Mouse (Mus musculus) CH12.LX (cell line): ENCODE data around the gene Cage1.

ENCODE experiments used
- E2F4 ChIP-seq: IDR thresholded peaks from 2 replicates; pipeline ENCODE4 v1.6.1; 2011; ENCODE audit warnings: low read depth, low read length, improper control_type of control experiment; ENCODE audit not compliant: insufficient replicate concordance
- MYC ChIP-seq: IDR thresholded peaks from 2 replicates; pipeline ENCODE4 v1.6.1; 2011; ENCODE audit warnings: low read depth, mild to moderate bottlenecking, improper control_type of control experiment, low read length
- POLR2A ChIP-seq: IDR thresholded peaks from 2 replicates; pipeline ENCODE4 v1.6.1; 2011; ENCODE audit warnings: low read depth, mild to moderate bottlenecking, improper control_type of control experiment, low read length
- SIN3A ChIP-seq: IDR thresholded peaks from 2 replicates; pipeline ENCODE4 v1.6.1; 2012; ENCODE audit warnings: low read length, improper control_type of control experiment, inconsistent platforms
- USF2 ChIP-seq: conservative IDR thresholded peaks from 2 replicates; pipeline ENCODE4 v1.6.1; 2011; ENCODE audit warnings: low read depth, low read length, improper control_type of control experiment
- ZC3H11A ChIP-seq: IDR thresholded peaks from 2 replicates; pipeline ENCODE4 v1.6.1; 2012; ENCODE audit warnings: low read depth, mild to moderate bottlenecking, inconsistent platforms, low read length, improper control_type of control experiment
- ZKSCAN1 ChIP-seq: IDR thresholded peaks from 2 replicates; pipeline ENCODE4 v1.6.1; 2012; ENCODE audit warnings: low read depth, inconsistent platforms, low read length, improper control_type of control experiment, borderline replicate concordance

DNA sequence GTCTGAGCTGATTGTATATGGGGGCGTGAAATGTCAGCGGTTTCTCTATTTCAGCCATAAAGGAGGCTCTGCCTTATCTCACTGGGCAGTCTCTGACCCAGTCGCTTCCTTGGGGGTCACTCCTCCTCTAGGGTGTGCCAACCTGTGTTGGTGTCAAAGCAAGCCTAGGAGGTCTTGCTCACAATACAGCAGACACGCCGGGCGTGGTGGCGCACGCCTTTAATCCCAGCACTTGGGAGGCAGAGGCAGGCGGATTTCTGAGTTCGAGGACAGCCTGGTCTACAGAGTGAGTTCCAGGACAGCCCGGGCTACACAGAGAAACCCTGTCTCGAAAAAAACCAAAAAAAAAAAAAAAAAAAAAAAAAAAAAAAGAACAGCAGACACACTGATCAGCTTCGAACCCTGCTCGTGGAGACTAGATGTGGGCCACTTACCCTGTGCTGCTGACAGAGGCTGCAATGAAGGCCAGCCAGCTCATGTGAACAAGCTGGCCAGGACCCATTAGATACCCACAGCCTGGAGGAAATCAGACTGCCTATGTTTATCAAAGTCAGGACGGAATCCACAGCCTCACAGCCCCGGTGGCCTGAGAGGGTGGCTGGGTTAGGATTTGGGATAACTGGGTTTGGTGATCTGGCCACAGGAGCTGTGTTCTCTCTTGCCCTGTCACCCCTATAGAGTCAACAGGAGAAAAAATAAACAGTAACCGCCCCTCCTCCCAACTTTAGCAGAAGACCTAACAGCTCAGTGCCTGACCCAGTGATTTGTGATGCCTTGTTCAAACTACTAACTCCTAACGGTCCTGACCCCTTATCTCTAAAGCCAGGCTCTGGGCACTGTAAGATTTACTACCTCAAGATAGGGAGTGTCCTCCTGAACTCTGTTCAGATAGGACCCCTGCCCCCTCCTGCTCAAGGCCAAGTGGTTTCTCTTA is 36.8 kb upstream of the Cage1 start:
- TF ChIP-seq USF2 (no peak), POLR2A (no peak), MYC (no peak), ZC3H11A (no peak), E2F4 (no peak), ZKSCAN1 (no peak), SIN3A (no peak)
